ENCODE assay signal across 14 mouse cellular contexts in the genomic region with DNA sequence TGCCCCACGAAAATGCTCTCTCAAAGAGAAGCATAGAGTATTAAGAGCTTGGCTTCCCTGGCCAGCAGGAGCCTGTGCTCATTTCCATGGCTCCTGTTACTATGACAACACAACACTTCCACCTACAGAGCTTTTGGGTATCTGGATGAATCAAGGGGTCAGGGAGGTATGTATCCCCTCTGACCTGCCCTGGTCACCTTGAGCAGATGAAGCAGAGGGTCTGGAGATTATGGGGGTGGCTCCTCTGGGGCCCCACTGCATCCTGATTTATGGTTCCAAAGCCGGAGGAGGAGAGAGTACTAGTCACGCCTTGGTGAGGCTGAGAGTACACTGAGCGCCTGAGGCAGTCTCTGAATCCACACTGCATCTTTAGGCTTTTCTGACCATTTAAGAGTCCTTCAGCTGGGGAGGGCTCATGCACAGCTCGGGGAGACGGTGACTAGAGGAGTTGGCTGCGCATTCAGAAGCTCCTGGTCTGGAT. TPM values are rescaled to one million over a fixed set of nuclear protein-coding genes. Genes with fewer than 3 reads are reported as not detected.
DNase-seq lines count a peak whose midpoint lies in the region; ATAC-seq lines count a peak whose summit lies in the region.
"Had no signal": no experiment of that assay in that cellular context is flagged by ENCODE, and none has a peak within 500 bp of the region (broad histone marks: within the 10 kb centered on the region; RNA-seq: fewer than 3 reads in every experiment).

No protein-coding gene starts in this region.

- ATAC-seq in frontal cortex, adult (ENCODE audit: low TSS enrichment), result peak; percentile 61
- ATAC-seq in midbrain, embryonic 14.5 days (ENCODE audit: low FRiP score, low TSS enrichment), result no peak
- ATAC-seq in midbrain, embryonic 11.5 days (ENCODE audit: low FRiP score), result no peak
- 0 out of 2 replicates have a peak, but pooled peaks have one; percentile 18 for ATAC-seq in midbrain, embryonic 15.5 days (replicated peaks)

- no peak overlapping the region for H3K4me2 ChIP-seq in midbrain, embryonic 14.5 days (ENCODE audit: low read length)
- H3K4me2 ChIP-seq in midbrain, embryonic 11.5 days, result no peak overlapping the region
- H3K4me2 ChIP-seq in midbrain, embryonic 15.5 days, result no peak overlapping the region
- H3K4me2 ChIP-seq: heart, embryonic 12.5 days had no signal

- 0 out of 2 replicates have a peak overlapping the region, but pooled peaks have one; percentile 52 for H3K27ac ChIP-seq in midbrain, embryonic 14.5 days (replicated peaks; ENCODE audit: low read depth, low read length)
- no peak overlapping the region; the same call in 1 of the 2 replicates for H3K27ac ChIP-seq in midbrain, embryonic 11.5 days (ENCODE audit: low read depth, low read length)
- peak overlapping the region; percentile 45; the same call in 1 of the 2 replicates for H3K27ac ChIP-seq in midbrain, embryonic 15.5 days
- H3K27ac ChIP-seq: gastrocnemius, adult 2 months had no signal

- H3K27me3 ChIP-seq in midbrain, embryonic 14.5 days (ENCODE audit: control insufficient read depth, insufficient read depth, low read length), result no peaks in the 10 kb centered on the region
- no peaks in the 10 kb centered on the region for H3K27me3 ChIP-seq in midbrain, embryonic 11.5 days (ENCODE audit: control insufficient read depth, insufficient read depth, low read length)
- H3K27me3 ChIP-seq in midbrain, embryonic 15.5 days (replicated peaks), result no peaks in the 10 kb centered on the region

- H3K4me3 ChIP-seq in midbrain, embryonic 14.5 days (replicated peaks; ENCODE audit: low read depth, low read length), result no peak overlapping the region
- H3K4me3 ChIP-seq in midbrain, embryonic 11.5 days (ENCODE audit: low read depth, low read length), result no peak overlapping the region
- no peak overlapping the region for H3K4me3 ChIP-seq in midbrain, embryonic 15.5 days
- H3K4me3 ChIP-seq: gastrocnemius, adult 2 months; heart, embryonic 12.5 days had no signal

- no peak for DNase-seq in frontal cortex, postnatal 10 days (ENCODE audit: low spot score in 2 of 2)
- DNase-seq in midbrain, embryonic 14.5 days, result peak; percentile 64
- no peak for DNase-seq in midbrain, embryonic 11.5 days (ENCODE audit: low spot score, missing footprints)
- peak; percentile 50 for DNase-seq in embryo, embryonic 10.5 days (ENCODE audit: low spot score)
- no peak for DNase-seq in testis, postnatal 14 days (ENCODE audit: low spot score)
- DNase-seq: gastrocnemius, adult 2 months; kidney, postnatal 36 days; lung, adult 18-20 months; thymus, postnatal 4 days had no signal

- no peaks in the 10 kb centered on the region for H3K9me3 ChIP-seq in midbrain, embryonic 14.5 days (ENCODE audit: control insufficient read depth, low read length)
- H3K9me3 ChIP-seq in midbrain, embryonic 11.5 days (ENCODE audit: control insufficient read depth, low read length), result no peaks in the 10 kb centered on the region
- H3K9me3 ChIP-seq in midbrain, embryonic 15.5 days, result no peaks in the 10 kb centered on the region
- H3K9me3 ChIP-seq: heart, embryonic 12.5 days had no signal

- 44% methylated on average over 7 of the region's 7 CpGs for WGBS in midbrain, embryonic 14.5 days
- 60% methylated on average over 7 of the region's 7 CpGs for WGBS in midbrain, embryonic 11.5 days
- WGBS in midbrain, embryonic 15.5 days, result 56% methylated on average over 7 of the region's 7 CpGs

- H3K4me1 ChIP-seq in midbrain, embryonic 14.5 days (ENCODE audit: control insufficient read depth, insufficient read depth, low read length), result peaks cover 16% of the 10 kb centered on the region
- peaks cover 12% of the 10 kb centered on the region for H3K4me1 ChIP-seq in midbrain, embryonic 11.5 days (ENCODE audit: control insufficient read depth, insufficient read depth, low read length)
- peaks cover 20% of the 10 kb centered on the region for H3K4me1 ChIP-seq in midbrain, embryonic 15.5 days

- H3K36me3 ChIP-seq in midbrain, embryonic 14.5 days (ENCODE audit: control insufficient read depth, insufficient read depth, low read length), result no peaks in the 10 kb centered on the region
- H3K36me3 ChIP-seq in midbrain, embryonic 11.5 days (ENCODE audit: control insufficient read depth, insufficient read depth, low read length), result no peaks in the 10 kb centered on the region
- no peaks in the 10 kb centered on the region for H3K36me3 ChIP-seq in midbrain, embryonic 15.5 days (replicated peaks)
- H3K36me3 ChIP-seq: heart, embryonic 12.5 days had no signal

- H3K9ac ChIP-seq in midbrain, embryonic 14.5 days (replicated peaks; ENCODE audit: low read length), result no peak overlapping the region
- no peak overlapping the region for H3K9ac ChIP-seq in midbrain, embryonic 11.5 days (ENCODE audit: low read length)
- no peak overlapping the region for H3K9ac ChIP-seq in midbrain, embryonic 15.5 days
- H3K9ac ChIP-seq: heart, embryonic 12.5 days had no signal

RNA-seq across cellular contexts. Expression of gene Ficd, which starts 4.9 kb away (rescaled TPM):
- polyA plus RNA-seq in midbrain, embryonic 14.5 days (2014; fragmentation: Nextera tagmentation; extraction: Ambion mirVana), result 6.7 TPM in 2 replicates
- 3.3 TPM in 2 replicates for polyA plus RNA-seq in midbrain, embryonic 11.5 days (2014; fragmentation: Nextera tagmentation; extraction: Ambion mirVana)
- 10.4 and 10.7 TPM in 2 replicates for polyA plus RNA-seq in midbrain, embryonic 15.5 days (2015; fragmentation: Nextera tagmentation; extraction: Ambion mirVana)

RNA-seq across cellular contexts. Expression of gene 1700069L16Rik, which starts 6.1 kb away (rescaled TPM):
- polyA plus RNA-seq in midbrain, embryonic 14.5 days (2014; fragmentation: Nextera tagmentation; extraction: Ambion mirVana), result not detected in 2 replicates
- polyA plus RNA-seq in midbrain, embryonic 11.5 days (2014; fragmentation: Nextera tagmentation; extraction: Ambion mirVana), result not detected in 2 replicates
- not detected in 2 replicates for polyA plus RNA-seq in midbrain, embryonic 15.5 days (2015; fragmentation: Nextera tagmentation; extraction: Ambion mirVana)
- polyA plus RNA-seq: embryonic facial prominence, embryonic 14.5 days; heart, embryonic 12.5 days; limb, embryonic 11.5 days had no signal

RNA-seq across cellular contexts. Expression of gene Sart3, which starts 41.6 kb away (rescaled TPM):
- polyA plus RNA-seq in midbrain, embryonic 14.5 days (2014; fragmentation: Nextera tagmentation; extraction: Ambion mirVana), result 36.4 and 40.1 TPM in 2 replicates
- polyA plus RNA-seq in midbrain, embryonic 11.5 days (2014; fragmentation: Nextera tagmentation; extraction: Ambion mirVana), result 49.6 and 55.2 TPM in 2 replicates
- polyA plus RNA-seq in midbrain, embryonic 15.5 days (2015; fragmentation: Nextera tagmentation; extraction: Ambion mirVana), result 53.3 and 57.5 TPM in 2 replicates

RNA-seq across cellular contexts. Expression of gene Iscu, which starts 41.9 kb away (rescaled TPM):
- polyA plus RNA-seq in midbrain, embryonic 14.5 days (2014; fragmentation: Nextera tagmentation; extraction: Ambion mirVana), result 87.6 and 92.2 TPM in 2 replicates
- 117 and 121 TPM in 2 replicates for polyA plus RNA-seq in midbrain, embryonic 11.5 days (2014; fragmentation: Nextera tagmentation; extraction: Ambion mirVana)
- polyA plus RNA-seq in midbrain, embryonic 15.5 days (2015; fragmentation: Nextera tagmentation; extraction: Ambion mirVana), result 75.4 and 78.4 TPM in 2 replicates

Comparison
In these comparisons a context has a peak if more than half of its experiments do, and no peak if none do; other contexts are left out.
1. ATAC-seq: peak in frontal cortex, adult (single experiment) and midbrain, embryonic 15.5 days (single experiment); none in midbrain, embryonic 14.5 days (single experiment) and midbrain, embryonic 11.5 days (single experiment).
2. DNase-seq: peak in midbrain, embryonic 14.5 days (single experiment) and embryo, embryonic 10.5 days (single experiment); none in frontal cortex, postnatal 10 days (0 of 2), midbrain, embryonic 11.5 days (single experiment) and testis, postnatal 14 days (single experiment).